In the genomic region with DNA sequence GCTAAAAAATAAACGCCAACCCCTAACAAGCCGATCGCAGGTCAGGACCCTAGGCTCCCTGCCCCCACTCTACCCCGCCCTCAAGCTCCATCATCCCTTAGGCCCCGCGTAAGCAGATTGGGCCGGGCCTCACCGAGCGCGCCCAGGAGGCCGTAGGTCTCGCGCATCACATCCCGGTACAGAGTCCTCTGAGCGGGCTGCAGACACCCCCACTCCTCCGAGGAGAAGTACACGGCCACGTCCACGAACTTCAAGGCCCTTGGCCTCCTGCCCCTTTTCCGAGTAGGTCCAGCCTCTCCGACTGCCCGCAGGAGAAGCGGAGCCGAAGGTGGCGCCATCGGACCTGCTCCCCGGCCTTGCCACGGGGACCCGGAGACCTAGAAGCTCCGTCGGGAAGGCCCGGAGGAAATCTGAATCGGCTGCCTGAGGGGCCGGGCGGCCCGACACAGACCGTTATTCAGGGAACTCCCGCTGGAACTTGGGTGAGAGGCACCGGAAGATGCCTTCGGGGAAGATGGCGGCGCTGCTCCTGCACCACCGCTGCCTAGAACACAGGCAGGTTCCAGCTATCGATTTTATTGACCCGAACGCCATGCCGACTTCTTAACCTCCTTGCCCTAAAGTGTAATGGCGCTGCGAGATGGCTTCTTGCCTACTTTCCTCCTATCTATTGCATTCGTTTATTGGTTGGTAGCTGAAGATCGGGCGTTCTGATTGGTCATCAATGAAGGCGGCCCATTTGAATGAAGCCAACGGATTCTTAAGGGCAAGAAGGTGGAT, we compare ENCODE assay signal across 7 mouse cellular contexts. TPM values are rescaled to one million over a fixed set of nuclear protein-coding genes. Genes with fewer than 3 reads are reported as not detected.
DNase-seq lines count a peak whose midpoint lies in the region; ATAC-seq and TF ChIP-seq lines count a peak whose summit lies in the region.

Zfp689 (minus strand) TSS at position 638 of the 780 bp plus-strand sequence.

- H3K27me3 ChIP-seq in embryonic facial prominence, embryonic 10.5 days (replicated peaks; ENCODE audit: low read depth, poor library complexity, severe bottlenecking) = no peaks in the 10 kb centered on the region
- no peaks in the 10 kb centered on the region for H3K27me3 ChIP-seq in intestine, postnatal 0 days (replicated peaks; ENCODE audit: control insufficient read depth, insufficient read depth, low read length)
- H3K27me3 ChIP-seq in midbrain, embryonic 12.5 days = no peaks in the 10 kb centered on the region
- H3K27me3 ChIP-seq in small intestine, adult 2 months (ENCODE audit: control insufficient read depth, insufficient read depth, low read length) = no peaks in the 10 kb centered on the region

- peak; percentile 57 for TF ChIP-seq POLR2A in small intestine, adult 2 months (IDR thresholded peaks at IDR 0.05; ENCODE audit: low read depth, low read length)

- ATAC-seq in intestine, postnatal 0 days = peak; percentile 91
- ATAC-seq in midbrain, embryonic 12.5 days (ENCODE audit: low FRiP score, low read depth) = peak; percentile 89

- peak within 1 kb of the TSS; percentile 99 for H3K27ac ChIP-seq in embryonic facial prominence, embryonic 10.5 days (replicated peaks)
- H3K27ac ChIP-seq in intestine, postnatal 0 days (ENCODE audit: low read depth, low read length) = peak within 1 kb of the TSS; percentile 82
- H3K27ac ChIP-seq in midbrain, embryonic 12.5 days (replicated peaks) = peak within 1 kb of the TSS; percentile 96
- H3K27ac ChIP-seq in small intestine, adult 2 months (ENCODE audit: insufficient read depth, low read depth, low read length) = peak within 1 kb of the TSS; percentile 90

- intact Hi-C loops in left cerebral cortex, postnatal 4 days (cut with DNase I) = no loop called here

- WGBS in embryonic facial prominence, embryonic 10.5 days = under 1% methylated on average over 54 of the region's 54 CpGs
- under 1% methylated on average over 54 of the region's 54 CpGs for WGBS in intestine, postnatal 0 days
- under 1% methylated on average over 54 of the region's 54 CpGs for whole genome bisulfite sequencing in midbrain, embryonic 12.5 days
- WGBS in small intestine, adult 2 months = under 1% methylated on average over 54 of the region's 54 CpGs

- H3K4me1 ChIP-seq in embryonic facial prominence, embryonic 10.5 days = peaks cover 45% of the 10 kb centered on the region
- H3K4me1 ChIP-seq in intestine, postnatal 0 days (replicated peaks; ENCODE audit: control insufficient read depth, insufficient read depth, low read length) = peaks cover 9% of the 10 kb centered on the region
- H3K4me1 ChIP-seq in midbrain, embryonic 12.5 days = peaks cover 46% of the 10 kb centered on the region
- H3K4me1 ChIP-seq in small intestine, adult 2 months (ENCODE audit: control insufficient read depth, insufficient read depth, insufficient read length, low read length) = peaks cover 15% of the 10 kb centered on the region; the same call in 1 of the 2 replicates

- TF ChIP-seq CTCF in intestine, postnatal 0 days (IDR thresholded peaks at IDR 0.05; ENCODE audit: low read depth) = no peak; the same call in 1 of the 2 replicates
- no peak for TF ChIP-seq CTCF in small intestine, adult 2 months (IDR thresholded peaks at IDR 0.05; ENCODE audit: extremely low read depth, insufficient read length, insufficient replicate concordance, low read depth, low read length)

- H3K4me3 ChIP-seq in embryonic facial prominence, embryonic 10.5 days = peak within 1 kb of the TSS; percentile 93
- H3K4me3 ChIP-seq in intestine, postnatal 0 days (ENCODE audit: low read depth, low read length) = peak within 1 kb of the TSS; percentile 69
- H3K4me3 ChIP-seq in midbrain, embryonic 12.5 days = peak within 1 kb of the TSS; percentile 93
- H3K4me3 ChIP-seq in small intestine, adult 2 months (ENCODE audit: low read depth, low read length) = peak within 1 kb of the TSS; percentile 92

- peak within 1 kb of the TSS; percentile 79 for H3K9ac ChIP-seq in intestine, postnatal 0 days (ENCODE audit: low read depth, low read length)
- H3K9ac ChIP-seq in midbrain, embryonic 12.5 days (replicated peaks) = peak within 1 kb of the TSS; percentile 85

- H3K9me3 ChIP-seq in embryonic facial prominence, embryonic 10.5 days = no peaks in the 10 kb centered on the region
- no peaks in the 10 kb centered on the region for H3K9me3 ChIP-seq in intestine, postnatal 0 days (ENCODE audit: control insufficient read depth)
- H3K9me3 ChIP-seq in midbrain, embryonic 12.5 days = no peaks in the 10 kb centered on the region

- peak; percentile 93 for DNase-seq in adrenal gland, postnatal 10 days
- peak; percentile 92 for DNase-seq in embryonic facial prominence, embryonic 10.5 days (ENCODE audit: low spot score)
- DNase-seq in gonadal fat pad, adult 2 months (ENCODE audit: low read depth) = peak; percentile 97
- peak; percentile 93 for DNase-seq in left cerebral cortex, postnatal 4 days

- peaks cover 75% of the 10 kb centered on the region for H3K36me3 ChIP-seq in embryonic facial prominence, embryonic 10.5 days (replicated peaks)
- H3K36me3 ChIP-seq in intestine, postnatal 0 days (ENCODE audit: control insufficient read depth, insufficient read depth) = peaks cover 28% of the 10 kb centered on the region
- H3K36me3 ChIP-seq in midbrain, embryonic 12.5 days = peaks cover 41% of the 10 kb centered on the region
- peaks cover 12% of the 10 kb centered on the region for H3K36me3 ChIP-seq in small intestine, adult 2 months (ENCODE audit: control insufficient read depth, insufficient read depth, low read length)

- peak within 1 kb of the TSS; percentile 65 for H3K4me2 ChIP-seq in intestine, postnatal 0 days (replicated peaks; ENCODE audit: low read depth)
- peak within 1 kb of the TSS; percentile 81 for H3K4me2 ChIP-seq in midbrain, embryonic 12.5 days (replicated peaks)

RNA-seq across cellular contexts. Expression of gene Zfp689, which starts in this region (rescaled TPM):
- total RNA-seq in adrenal gland, postnatal 10 days (2021) = 1 to 10 TPM; 3.6 to 4.3 TPM
- polyA plus RNA-seq in embryonic facial prominence, embryonic 10.5 days (2016; fragmentation: Nextera tagmentation; extraction: Ambion mirVana) = 13.4 and 17.7 TPM in 2 replicates
- 3.5 and 4.2 TPM in 2 replicates for polyA plus RNA-seq in gonadal fat pad, adult 2 months (2012; rRNA removed)
- polyA plus RNA-seq in intestine, postnatal 0 days (2015; fragmentation: Nextera tagmentation; extraction: Ambion mirVana) = 2.2 and 2.6 TPM in 2 replicates
- total RNA-seq in left cerebral cortex, postnatal 4 days (2021) = 1 to 10 TPM; 9.5 to 9.7 TPM
- polyA plus RNA-seq in midbrain, embryonic 12.5 days (2016; fragmentation: Nextera tagmentation; extraction: Ambion mirVana) = 18.2 and 19.3 TPM in 2 replicates
- 2.0 and 2.9 TPM in 2 replicates for polyA plus RNA-seq in small intestine, adult 2 months (2012; rRNA removed)

Comparison
In these comparisons a context has a peak if more than half of its experiments do, and no peak if none do; other contexts are left out.
1. Peak in every context shown above with its lines: DNase-seq, ATAC-seq, H3K4me3 ChIP-seq and H3K27ac ChIP-seq.